Mouse (Mus musculus): ENCODE measurements at regions not wholly inside any gene's neighbourhood (a gene's known extent, or its start where the extent isn't known, plus 50 kb on each side); places are given as distances from the start of the nearest gene placed in this dataset.
"Not testable (repeated sequence)": the region's sequence is repeated elsewhere in the genome, so short reads cannot be mapped to it uniquely, and the experiment has no call there.

DNA sequence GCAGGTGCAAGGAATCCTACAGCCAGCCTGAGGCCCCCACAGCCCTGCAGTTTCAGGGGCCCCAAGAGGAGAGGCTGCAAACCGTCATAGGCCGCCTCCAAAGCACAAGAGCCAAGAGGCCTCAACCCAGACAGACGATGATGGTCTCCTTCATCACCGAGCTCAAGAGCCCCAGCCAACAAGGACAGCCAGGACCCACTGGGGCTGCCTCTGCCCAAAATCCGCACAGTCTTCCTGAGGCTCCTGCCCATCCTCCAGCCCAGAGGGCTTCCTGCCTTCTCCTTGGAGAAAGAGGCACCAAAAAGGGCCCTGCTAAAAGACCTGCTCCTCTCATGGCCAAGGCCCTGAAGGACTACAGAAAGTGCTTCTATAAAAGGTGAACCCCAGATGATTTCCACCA, 112.3 kb downstream of the Nus1 start:
- not testable (repeated sequence) for DNase-seq

DNA sequence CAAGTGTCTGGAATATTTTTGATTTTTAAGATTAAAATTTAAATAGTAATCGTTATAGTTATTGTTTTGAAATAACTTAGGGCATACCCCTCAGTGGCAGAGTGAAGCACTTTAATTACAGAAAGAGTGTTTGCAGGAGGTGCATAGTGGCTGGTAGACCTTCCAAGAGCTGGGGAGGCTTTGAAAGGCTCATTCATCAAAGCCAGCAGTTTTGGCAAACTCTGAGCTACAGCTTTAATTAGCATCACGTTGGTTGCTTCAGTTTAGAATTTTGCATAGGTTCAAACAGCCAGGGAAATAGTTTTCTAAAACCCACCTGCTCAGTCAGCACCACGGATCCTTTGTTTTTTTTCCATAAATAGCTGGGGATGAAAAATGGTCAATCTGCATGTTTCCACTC, 113.5 kb downstream of the Nus1 start:
- DNase-seq = no peak

DNA sequence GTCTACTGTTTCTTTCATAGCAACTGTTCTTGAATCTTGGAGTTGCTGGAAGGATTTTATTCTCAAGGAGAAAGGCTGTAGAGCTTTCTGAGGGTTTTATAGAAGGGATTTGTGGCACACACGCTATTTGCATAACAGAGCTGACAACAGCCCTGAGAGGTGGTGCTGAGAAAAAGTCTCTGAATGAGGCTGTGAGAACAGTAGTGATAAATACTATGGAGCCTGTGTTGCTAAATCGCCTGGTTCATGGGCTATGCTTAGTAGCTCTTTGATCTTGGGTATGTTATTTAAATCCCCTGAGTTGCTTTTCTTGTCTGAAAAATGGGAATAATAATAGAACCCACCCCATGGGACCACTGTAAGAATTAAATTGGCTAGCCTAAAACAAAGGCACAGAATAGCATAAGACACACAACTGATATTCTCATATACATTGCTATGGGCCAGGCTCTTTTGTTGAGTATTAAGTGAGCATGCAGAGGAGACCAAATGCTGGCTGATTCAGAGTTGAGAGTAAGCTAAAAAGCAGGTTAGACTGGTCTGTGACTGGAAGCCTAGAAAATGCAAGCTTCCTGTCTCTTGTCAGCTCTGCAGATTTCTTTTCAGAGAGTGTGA, 116.0 kb downstream of the Nus1 start:
- DNase-seq = no peak

DNA sequence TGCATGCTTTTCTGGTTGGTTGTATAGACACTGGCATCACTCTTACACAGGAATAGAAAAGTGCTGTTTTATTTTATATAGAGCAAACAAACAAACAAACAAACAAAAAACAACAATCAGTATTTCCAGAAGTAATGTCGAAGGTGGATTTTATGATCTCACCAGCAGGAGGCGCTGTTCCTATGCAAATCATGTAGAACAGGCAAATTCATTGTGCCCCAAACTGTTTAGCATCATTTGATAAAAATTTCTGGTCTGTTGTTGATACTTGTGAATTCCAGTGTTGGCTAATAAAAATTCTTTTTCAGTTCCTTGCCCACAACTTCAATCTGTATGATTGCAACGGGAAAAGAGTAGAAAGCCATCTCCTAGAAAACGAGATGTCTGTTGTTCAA, 116.5 kb downstream of the Nus1 start:
- DNase-seq = peak; percentile 13

DNA sequence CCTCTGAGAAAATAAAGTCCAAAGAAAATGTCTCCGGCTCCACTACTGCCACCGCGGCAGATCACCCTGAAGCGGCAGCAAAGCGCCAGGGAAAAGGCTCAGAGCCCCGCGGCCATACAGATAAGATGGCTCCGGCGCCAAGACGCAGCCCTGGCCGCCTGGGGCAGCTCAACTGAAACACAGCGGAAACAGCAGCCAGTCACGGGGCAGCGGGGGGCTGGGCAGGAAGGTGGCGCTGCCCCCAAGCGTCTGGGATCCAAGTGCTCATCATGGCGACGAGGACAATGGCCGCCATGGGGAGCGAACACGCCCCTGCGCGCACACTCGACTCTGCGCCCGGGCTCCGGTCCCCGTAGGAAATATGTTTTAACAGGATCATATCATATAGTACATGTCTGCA, 128.2 kb downstream of the Nus1 start:
- no peak for DNase-seq

DNA sequence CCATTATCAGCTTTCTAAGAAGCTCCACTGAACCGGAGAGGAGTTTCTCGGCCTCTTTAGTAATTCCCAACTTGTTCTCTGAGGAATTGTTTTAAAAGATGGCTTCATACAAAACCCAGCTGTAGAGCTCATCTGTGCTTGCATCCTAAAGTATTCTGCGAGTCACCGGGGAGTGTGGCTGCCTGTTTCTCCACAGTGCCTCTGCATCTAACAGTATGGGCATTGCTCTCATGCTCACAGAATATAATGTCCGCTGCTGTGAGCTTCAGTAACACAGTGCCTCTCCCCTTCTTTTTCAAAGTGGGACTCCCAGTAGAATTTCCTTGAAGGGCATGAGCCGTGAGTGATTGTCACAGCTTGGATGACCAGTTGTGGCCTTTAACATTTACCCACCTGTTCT, 113.0 kb upstream of the Slc35f1 start:
- no peak for DNase-seq

DNA sequence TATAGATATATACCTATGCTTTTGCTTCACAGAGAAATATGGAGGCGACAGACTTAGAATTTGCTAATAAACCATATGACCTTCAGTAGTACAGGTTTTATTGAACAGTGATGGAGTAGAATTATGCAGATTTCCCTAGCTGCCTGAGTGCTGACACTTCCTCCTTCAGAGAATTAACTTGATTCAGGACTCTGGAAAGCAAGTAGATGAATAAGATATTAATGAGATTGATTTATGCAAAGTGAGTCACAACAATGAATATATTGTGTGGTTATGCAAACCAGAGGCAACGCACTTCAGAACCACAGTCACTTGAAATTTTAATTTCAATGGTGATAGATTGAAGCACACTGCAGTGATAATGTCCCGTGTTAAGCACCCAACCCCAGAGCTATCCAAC, 112.5 kb upstream of the Slc35f1 start:
- DNase-seq = no peak

DNA sequence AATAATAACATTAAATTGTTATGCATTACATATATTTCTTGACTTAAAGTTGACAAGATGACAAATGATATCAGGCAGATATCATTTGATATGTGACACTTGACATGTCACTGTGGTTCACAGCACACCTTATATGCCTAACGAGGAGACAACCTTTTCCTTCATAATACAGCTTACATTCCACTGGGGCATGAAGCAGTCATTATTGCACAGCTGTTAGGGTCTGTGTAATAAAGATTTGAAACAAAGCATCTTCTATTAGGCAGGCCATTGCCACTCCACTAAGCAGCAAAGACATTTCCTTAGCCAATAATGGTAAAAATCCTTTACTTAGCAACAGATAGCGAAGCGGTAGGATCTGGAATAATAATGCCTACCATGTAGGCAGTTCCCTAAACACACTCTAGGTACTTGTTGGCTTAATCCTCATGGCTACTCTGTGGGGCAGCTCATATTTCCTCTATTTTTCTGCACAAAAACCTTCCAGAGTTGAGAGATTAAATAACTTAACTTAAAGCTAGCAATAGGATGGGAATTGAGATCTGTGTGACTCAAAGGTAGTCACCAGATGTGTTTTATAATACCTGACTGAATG, 112.0 kb upstream of the Slc35f1 start:
- DNase-seq = no peak

DNA sequence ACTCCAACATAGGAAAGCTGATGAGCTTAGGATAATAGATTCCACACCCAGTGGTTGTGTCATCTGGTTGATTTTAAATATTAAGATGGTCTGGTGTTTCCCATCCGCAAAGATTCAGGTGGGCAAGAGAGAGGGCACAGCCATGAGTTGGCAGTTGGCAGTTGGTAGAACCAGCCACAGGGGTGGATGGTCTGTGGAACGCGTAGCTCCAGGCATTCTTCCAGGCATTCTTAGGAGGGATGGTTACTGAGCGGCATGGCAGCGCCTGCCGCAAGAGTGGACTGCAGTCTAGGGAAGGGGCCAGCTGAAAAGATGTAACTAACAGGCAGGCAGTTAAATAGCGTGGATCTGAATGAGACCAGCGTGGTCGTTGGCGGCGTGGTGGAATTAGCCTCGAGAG, 96.6 kb upstream of the Slc35f1 start:
- no peak for DNase-seq
